Mouse (Mus musculus): ENCODE measurements around the gene Adrb1.

- TF ChIP-seq POLR2A (IDR thresholded peaks at IDR 0.05; ENCODE audit: borderline replicate concordance, extremely low read depth, insufficient read depth, insufficient read length, poor library complexity, severe bottlenecking) = no peak
- TF ChIP-seq CTCF (IDR thresholded peaks at IDR 0.05; ENCODE audit: borderline replicate concordance, extremely low read depth, insufficient read depth, insufficient read length) = no peak
These were observed 54.1 kb downstream of the Adrb1 start for GRCm38 (mm10) chr19:56775893-56776718.

All from brain, embryonic 14.5 days (tissue).